Mouse (Mus musculus): ENCODE measurements at regions not wholly inside any gene's neighbourhood (a gene's known extent, or its start where the extent isn't known, plus 50 kb on each side); places are given as distances from the start of the nearest gene placed in this dataset.

DNA sequence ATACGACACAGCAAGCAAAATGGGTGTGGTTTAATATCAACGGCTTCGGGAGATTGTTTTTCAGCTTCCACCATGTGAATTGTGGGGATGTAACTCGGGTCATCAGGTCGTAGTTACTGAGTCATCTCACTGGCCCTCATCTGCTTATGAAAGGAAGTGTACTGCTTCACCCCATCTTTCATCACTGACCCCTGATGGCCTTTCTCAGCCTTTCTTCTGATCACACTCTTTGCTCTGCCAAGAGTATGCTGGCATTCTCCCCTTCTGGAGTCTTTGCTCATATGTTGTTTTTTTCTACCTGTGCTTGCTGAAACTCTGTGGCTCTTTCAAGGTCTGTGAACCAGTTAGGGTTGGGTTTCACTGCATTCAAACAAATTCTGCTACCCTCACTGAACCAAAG, 50.6 kb upstream of the Tgm3 start:
- TF ChIP-seq CTCF (conservative IDR thresholded peaks at IDR 0.05 in 1 of 2, IDR thresholded peaks at IDR 0.05 in 1 of 2; ENCODE audit: low read depth in 2 of 2, low read length in 2 of 2) (no peak), NELFE (IDR thresholded peaks at IDR 0.05; ENCODE audit: low read depth, low read length) (no peak), ZC3H11A (IDR thresholded peaks at IDR 0.05; ENCODE audit: low read depth, low read length) (no peak), ZKSCAN1 (IDR thresholded peaks at IDR 0.05; ENCODE audit: borderline replicate concordance, low read depth, low read length) (no peak), MEF2A (IDR thresholded peaks at IDR 0.05; ENCODE audit: borderline replicate concordance, low read depth, low read length) (no peak), MAX (IDR thresholded peaks at IDR 0.05; ENCODE audit: low read length) (no peak)
